Mouse (Mus musculus) bone marrow macrophage, adult 2 months (primary cell): ENCODE results near the gene Glipr2. TPM values are rescaled to one million over a fixed set of nuclear protein-coding genes. Genes with fewer than 3 reads are reported as not detected.

Experiments used
- H3K27ac ChIP-seq: 2 replicates; pipeline ENCODE4 v1.5.1; 2012; ENCODE audit warnings: low read depth, low read length; ENCODE audit not compliant: insufficient read depth
- H3K4me1 ChIP-seq: 2 replicates; pipeline ENCODE4 v1.6.1; 2012; ENCODE audit warnings: low read length; ENCODE audit not compliant: control insufficient read depth, insufficient read depth
- H3K4me3 ChIP-seq: 2 replicates; pipeline ENCODE4 v1.5.1; 2012; ENCODE audit warnings: mild to moderate bottlenecking, low read length, moderate library complexity; ENCODE audit not compliant: insufficient read depth
- CTCF ChIP-seq: IDR thresholded peaks from 2 replicates; pipeline ENCODE4 v1.5.1; 2012; ENCODE audit warnings: low read depth, mild to moderate bottlenecking, low read length, moderate library complexity
- POLR2A ChIP-seq: IDR thresholded peaks from 2 replicates; pipeline ENCODE4 v1.6.1; 2012; ENCODE audit warnings: mild to moderate bottlenecking, low read depth, low read length, borderline replicate concordance
- polyA plus RNA-seq: library from polyadenylated mRNA; stranded (reverse); fragments of >200 nt; gene quantifications from 2 replicates; pipeline ENCODE4 v1.2.4, GENCODE M21; 2012; ENCODE audit not compliant: missing spikeins, insufficient read depth, insufficient read length

The Glipr2 gene
- polyA plus RNA-seq, 1 experiment, result 1.8 TPM

GRCm38 (mm10) chr4:43979746-43980145 lies 22.5 kb downstream of the Glipr2 start:
- TF ChIP-seq CTCF (no peak), POLR2A (no peak)
- Histone ChIP-seq H3K4me1 (peaks cover 16% of the 10 kb centered on the region), H3K4me3 (no peak overlapping the region), H3K27ac (no peak overlapping the region)

DNA sequence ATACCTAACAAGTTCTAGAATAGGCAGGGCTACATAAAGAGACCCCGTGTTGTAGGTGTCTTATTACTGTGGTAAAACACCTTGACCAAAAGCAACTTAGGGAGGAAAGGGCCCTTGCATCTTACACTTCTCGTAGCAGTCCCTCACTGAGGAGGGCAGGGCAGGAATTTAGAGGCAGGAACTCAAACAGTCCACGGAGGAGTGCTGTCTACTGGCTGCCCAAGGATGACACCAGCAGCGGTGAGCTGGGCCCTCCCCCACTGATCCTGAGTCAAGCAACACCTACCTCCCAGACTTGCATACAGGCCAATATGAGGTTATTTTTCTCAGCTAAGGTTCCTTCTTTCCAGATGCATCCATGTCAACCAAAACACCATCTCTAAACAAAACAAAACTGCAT lies 23.0 kb downstream of the Glipr2 start:
- no peak overlapping the region for H3K27ac ChIP-seq
- TF ChIP-seq CTCF, result no peak
- no peak for TF ChIP-seq POLR2A
- H3K4me1 ChIP-seq, result peaks cover 13% of the 10 kb centered on the region
- H3K4me3 ChIP-seq, result no peak overlapping the region

- TF ChIP-seq CTCF, result no peak
- no peak for TF ChIP-seq POLR2A
- Histone ChIP-seq H3K4me1 (peaks cover 10% of the 10 kb centered on the region), H3K27ac (no peak overlapping the region), H3K4me3 (no peak overlapping the region)
These were observed 23.6 kb downstream of the Glipr2 start for GRCm38 (mm10) chr4:43980846-43981245.

- no peak overlapping the region for H3K4me3 ChIP-seq
- no peak overlapping the region for H3K27ac ChIP-seq
- H3K4me1 ChIP-seq, result peaks cover 6% of the 10 kb centered on the region; the same call in 1 of the 2 replicates
- TF ChIP-seq POLR2A, result no peak
- no peak for TF ChIP-seq CTCF
These were observed 24.1 kb downstream of the Glipr2 start for GRCm38 (mm10) chr4:43981251-43981650.

DNA sequence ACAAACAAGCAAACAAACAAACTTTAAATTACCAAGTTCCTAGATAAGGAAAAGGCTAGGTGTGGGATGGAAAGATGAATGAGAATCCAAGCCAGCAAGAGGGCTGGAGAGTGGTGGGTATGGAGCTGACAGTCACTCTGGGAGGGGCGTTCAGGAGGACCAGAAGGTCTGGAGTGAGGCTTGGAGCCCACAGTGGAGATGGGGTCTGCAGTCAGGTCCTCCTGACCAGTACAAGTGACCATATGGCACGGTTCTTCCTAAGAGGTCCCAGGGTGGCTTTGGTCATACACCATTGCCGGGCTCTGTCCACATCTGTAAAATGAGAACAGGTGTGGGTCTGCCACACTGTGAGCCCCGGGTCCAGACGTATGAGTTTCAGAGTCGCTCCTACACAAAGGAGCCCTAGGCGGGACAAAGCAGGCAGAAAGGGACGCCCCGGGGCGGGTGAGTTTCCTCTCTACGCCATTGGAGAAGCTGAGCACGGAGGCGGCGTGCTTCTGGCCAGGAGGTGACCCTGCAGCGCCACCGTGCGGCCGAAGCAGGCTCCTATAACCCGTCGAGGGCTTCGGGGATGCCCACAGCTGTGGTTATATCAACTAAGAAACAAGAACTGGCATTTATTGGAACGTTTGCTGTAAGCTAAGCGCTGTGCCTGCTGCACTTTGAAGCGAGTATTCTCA lies 25.0 kb downstream of the Glipr2 start:
- Histone ChIP-seq H3K4me1 (0 out of 2 replicates have a peak, but pooled peaks cover 3% of the 10 kb centered on the region), H3K27ac (no peak overlapping the region)

GRCm38 (mm10) chr4:43983181-43983580 lies 26.0 kb downstream of the Glipr2 start, which contains the start of gene Ccin:
TSS of gene Ccin (plus strand) at chr4:43983483.
- TF ChIP-seq POLR2A, result no peak
- TF ChIP-seq CTCF, result no peak
- Histone ChIP-seq H3K4me3 (0 out of 2 replicates have a peak within 1 kb of the TSS, but pooled peaks have one; percentile 31), H3K27ac (no peak within 1 kb of the TSS)

More for the DNA sequence above, 25.0 kb downstream of the Glipr2 start:
- H3K4me3 ChIP-seq, result peak overlapping the region; percentile 31; the same call in 1 of the 2 replicates
- TF ChIP-seq POLR2A (no peak), CTCF (peak; percentile 66)

GRCm38 (mm10) chr4:43983756-43984155 lies 26.6 kb downstream of the Glipr2 start:
- Histone ChIP-seq H3K4me3 (no peak overlapping the region), H3K4me1 (0 out of 2 replicates have a peak, but pooled peaks cover 3% of the 10 kb centered on the region), H3K27ac (no peak overlapping the region)
- TF ChIP-seq POLR2A, result no peak
- no peak for TF ChIP-seq CTCF

More at GRCm38 (mm10) chr4:43983181-43983580, 26.0 kb downstream of the Glipr2 start, which contains the start of gene Ccin:
- H3K4me1 ChIP-seq, result 0 out of 2 replicates have a peak, but pooled peaks cover 3% of the 10 kb centered on the region

- TF ChIP-seq CTCF (no peak), POLR2A (no peak)
- Histone ChIP-seq H3K4me1 (0 out of 2 replicates have a peak, but pooled peaks cover 3% of the 10 kb centered on the region), H3K4me3 (no peak overlapping the region)
These were observed 27.1 kb downstream of the Glipr2 start for GRCm38 (mm10) chr4:43984326-43984725.

DNA sequence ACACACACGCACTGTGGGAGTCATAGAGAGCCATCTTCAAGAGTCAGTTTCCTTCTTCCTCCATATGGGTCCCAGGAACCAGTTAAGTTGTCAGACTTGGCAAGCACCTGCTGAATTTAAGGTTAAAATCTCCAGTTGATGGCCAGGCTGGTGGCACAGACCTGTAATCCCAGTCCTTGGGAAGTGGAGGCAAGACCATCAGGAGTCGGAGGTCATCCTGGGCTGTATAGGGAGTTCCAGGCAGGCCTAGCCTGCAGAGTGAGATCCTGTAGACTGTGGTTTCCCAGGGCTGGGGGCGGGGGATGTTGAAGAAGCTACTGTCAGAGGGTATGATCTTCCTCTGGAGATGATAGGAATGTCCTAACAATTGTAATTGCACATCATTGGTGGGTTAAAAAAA lies 31.8 kb downstream of the Glipr2 start:
- Histone ChIP-seq H3K4me3 (no peak overlapping the region), H3K4me1 (no peaks in the 10 kb centered on the region), H3K27ac (no peak overlapping the region)
- TF ChIP-seq CTCF, result no peak
- TF ChIP-seq POLR2A, result no peak

More at GRCm38 (mm10) chr4:43984326-43984725, 27.1 kb downstream of the Glipr2 start:
- no peak overlapping the region for H3K27ac ChIP-seq

DNA sequence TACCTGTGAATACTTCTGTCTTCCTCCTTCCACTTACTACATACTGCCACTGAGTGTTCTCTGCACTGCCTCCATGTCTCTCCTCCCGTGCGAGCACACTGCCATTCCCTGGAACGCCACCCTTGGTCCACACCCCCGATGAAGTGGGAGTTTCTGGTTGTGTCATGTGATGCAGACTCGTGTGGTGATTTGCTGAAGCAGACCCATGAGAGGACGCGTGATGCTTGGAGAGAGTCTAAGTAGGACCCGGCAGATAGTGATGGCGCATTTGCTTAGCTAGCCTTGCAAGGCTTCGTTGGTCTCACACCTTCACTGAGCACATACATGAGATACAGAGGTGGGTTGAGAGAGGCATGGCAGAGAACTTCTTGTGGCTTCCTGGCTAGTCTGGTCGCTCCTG lies 35.9 kb downstream of the Glipr2 start:
- no peak overlapping the region for H3K4me3 ChIP-seq
- no peak overlapping the region for H3K27ac ChIP-seq
- H3K4me1 ChIP-seq, result no peaks in the 10 kb centered on the region
- TF ChIP-seq POLR2A (no peak), CTCF (no peak)
